ENCODE assay signal across 8 mouse cellular contexts in genomic region chr16:42907283-42907701, GRCm38 (mm10). TPM values are rescaled to one million over a fixed set of nuclear protein-coding genes. Genes with fewer than 3 reads are reported as not detected.
DNase-seq lines count a peak whose midpoint lies in the region; ATAC-seq lines count a peak whose summit lies in the region.

No protein-coding gene starts in this region.

- DNase-seq in hindbrain, embryonic 10.5 days (ENCODE audit: low spot score): no peak
- DNase-seq in hindbrain, embryonic 11.5 days (ENCODE audit: low spot score): no peak
- peak; percentile 45 to 50 for DNase-seq in cerebellum, adult 18-20 months
- DNase-seq in heart, embryonic 10.5 days (ENCODE audit: low spot score): no peak
- peak; percentile 58 for DNase-seq in lung, postnatal 14 days
- DNase-seq in skeletal muscle tissue, adult 2 months (ENCODE audit: low read depth, low spot score): peak; percentile 69
- DNase-seq in left cerebral cortex, adult 11 months (ENCODE audit: low spot score): no peak

- no peak overlapping the region for H3K4me2 ChIP-seq in hindbrain, embryonic 11.5 days (replicated peaks; ENCODE audit: low read depth, low read length)
- H3K4me2 ChIP-seq in kidney, embryonic 14.5 days (replicated peaks; ENCODE audit: low read depth, low read length): peak overlapping the region; percentile 29

- H3K4me1 ChIP-seq in hindbrain, embryonic 10.5 days (replicated peaks): peaks cover 10% of the 10 kb centered on the region
- H3K4me1 ChIP-seq in hindbrain, embryonic 11.5 days (replicated peaks; ENCODE audit: control insufficient read depth, insufficient read depth, low read length): no peaks in the 10 kb centered on the region
- peaks cover 21% of the 10 kb centered on the region for H3K4me1 ChIP-seq in heart, embryonic 10.5 days
- H3K4me1 ChIP-seq in kidney, embryonic 14.5 days (ENCODE audit: control insufficient read depth, insufficient read depth, low read length): 0 out of 2 replicates have a peak, but pooled peaks cover 9% of the 10 kb centered on the region

- no peaks in the 10 kb centered on the region for H3K36me3 ChIP-seq in hindbrain, embryonic 10.5 days
- no peaks in the 10 kb centered on the region for H3K36me3 ChIP-seq in hindbrain, embryonic 11.5 days (ENCODE audit: control insufficient read depth, insufficient read depth, low read length)
- no peaks in the 10 kb centered on the region for H3K36me3 ChIP-seq in heart, embryonic 10.5 days
- no peaks in the 10 kb centered on the region for H3K36me3 ChIP-seq in kidney, embryonic 14.5 days (ENCODE audit: control insufficient read depth, insufficient read depth, low read length)

- H3K9me3 ChIP-seq in hindbrain, embryonic 10.5 days: no peaks in the 10 kb centered on the region
- no peaks in the 10 kb centered on the region for H3K9me3 ChIP-seq in hindbrain, embryonic 11.5 days (ENCODE audit: control insufficient read depth, low read length)
- H3K9me3 ChIP-seq in heart, embryonic 10.5 days: no peaks in the 10 kb centered on the region
- no peaks in the 10 kb centered on the region for H3K9me3 ChIP-seq in kidney, embryonic 14.5 days (ENCODE audit: control insufficient read depth, low read length)

- ATAC-seq in hindbrain, embryonic 11.5 days (ENCODE audit: low FRiP score): no peak
- peak; percentile 81 for ATAC-seq in kidney, embryonic 14.5 days (ENCODE audit: low FRiP score, low TSS enrichment)

- no peaks in the 10 kb centered on the region for H3K27me3 ChIP-seq in hindbrain, embryonic 10.5 days (ENCODE audit: insufficient read depth, poor library complexity, severe bottlenecking)
- no peaks in the 10 kb centered on the region for H3K27me3 ChIP-seq in hindbrain, embryonic 11.5 days (ENCODE audit: control insufficient read depth, insufficient read depth, low read length)
- H3K27me3 ChIP-seq in heart, embryonic 10.5 days (ENCODE audit: insufficient read depth, poor library complexity, severe bottlenecking): no peaks in the 10 kb centered on the region
- H3K27me3 ChIP-seq in kidney, embryonic 14.5 days (ENCODE audit: control insufficient read depth, insufficient read depth, low read length): no peaks in the 10 kb centered on the region

- H3K27ac ChIP-seq in hindbrain, embryonic 10.5 days: peak overlapping the region; percentile 76
- H3K27ac ChIP-seq in hindbrain, embryonic 11.5 days (ENCODE audit: low read depth, low read length): no peak overlapping the region
- H3K27ac ChIP-seq in heart, embryonic 10.5 days: peak overlapping the region; percentile 78
- H3K27ac ChIP-seq in kidney, embryonic 14.5 days (ENCODE audit: low read depth, low read length): peak overlapping the region; percentile 63

- H3K9ac ChIP-seq in hindbrain, embryonic 11.5 days (ENCODE audit: low read depth, low read length): no peak overlapping the region
- H3K9ac ChIP-seq in kidney, embryonic 14.5 days (ENCODE audit: low read depth, low read length): no peak overlapping the region

- H3K4me3 ChIP-seq in hindbrain, embryonic 10.5 days: no peak overlapping the region
- no peak overlapping the region for H3K4me3 ChIP-seq in hindbrain, embryonic 11.5 days (ENCODE audit: low read depth, low read length)
- H3K4me3 ChIP-seq in heart, embryonic 10.5 days: peak overlapping the region; percentile 27
- peak overlapping the region; percentile 20; the same call in 1 of the 2 replicates for H3K4me3 ChIP-seq in kidney, embryonic 14.5 days (ENCODE audit: low read length)

- WGBS in hindbrain, embryonic 10.5 days: 57% methylated on average over 4 of the region's 4 CpGs
- 56% methylated on average over 4 of the region's 4 CpGs for WGBS in hindbrain, embryonic 11.5 days
- WGBS in heart, embryonic 10.5 days: 47% methylated on average over 4 of the region's 4 CpGs
- 12% methylated on average over 4 of the region's 4 CpGs for WGBS in kidney, embryonic 14.5 days

RNA-seq across cellular contexts. Expression of gene Zbtb20, which starts 31.6 kb away (rescaled TPM):
- 28.2 and 41.3 TPM in 2 replicates for polyA plus RNA-seq in hindbrain, embryonic 10.5 days (2016; fragmentation: Nextera tagmentation; extraction: Ambion mirVana)
- polyA plus RNA-seq in hindbrain, embryonic 11.5 days (2014; fragmentation: Nextera tagmentation; extraction: Ambion mirVana): 47.9 and 64.1 TPM in 2 replicates
- 32.5 and 39.5 TPM in 2 replicates for polyA plus RNA-seq in heart, embryonic 10.5 days (2016; fragmentation: Nextera tagmentation; extraction: Ambion mirVana)
- polyA plus RNA-seq in kidney, embryonic 14.5 days (2014; fragmentation: Nextera tagmentation; extraction: Ambion mirVana): 43.3 and 44.5 TPM in 2 replicates

Comparison
In these comparisons a context has a peak if more than half of its experiments do, and no peak if none do; other contexts are left out.
1. DNase-seq: peak in cerebellum, adult 18-20 months (2 of 2), lung, postnatal 14 days (single experiment) and skeletal muscle tissue, adult 2 months (single experiment); none in hindbrain, embryonic 10.5 days (single experiment), hindbrain, embryonic 11.5 days (single experiment), heart, embryonic 10.5 days (single experiment) and left cerebral cortex, adult 11 months (single experiment).
2. H3K4me3 ChIP-seq: peak in heart, embryonic 10.5 days (single experiment) and kidney, embryonic 14.5 days (single experiment); none in hindbrain, embryonic 10.5 days (single experiment) and hindbrain, embryonic 11.5 days (single experiment).